Mouse (Mus musculus) cerebellum, adult 11-12 months (tissue): ENCODE data around the gene Arap2.
"Not testable (repeated sequence)": the region's sequence is repeated elsewhere in the genome, so short reads cannot be mapped to it uniquely, and the experiment has no call there.

ENCODE experiments used
- DNase-seq: peaks from one replicate; pipeline ENCODE4 v3.0.0; 2022

The Arap2 gene

DNA sequence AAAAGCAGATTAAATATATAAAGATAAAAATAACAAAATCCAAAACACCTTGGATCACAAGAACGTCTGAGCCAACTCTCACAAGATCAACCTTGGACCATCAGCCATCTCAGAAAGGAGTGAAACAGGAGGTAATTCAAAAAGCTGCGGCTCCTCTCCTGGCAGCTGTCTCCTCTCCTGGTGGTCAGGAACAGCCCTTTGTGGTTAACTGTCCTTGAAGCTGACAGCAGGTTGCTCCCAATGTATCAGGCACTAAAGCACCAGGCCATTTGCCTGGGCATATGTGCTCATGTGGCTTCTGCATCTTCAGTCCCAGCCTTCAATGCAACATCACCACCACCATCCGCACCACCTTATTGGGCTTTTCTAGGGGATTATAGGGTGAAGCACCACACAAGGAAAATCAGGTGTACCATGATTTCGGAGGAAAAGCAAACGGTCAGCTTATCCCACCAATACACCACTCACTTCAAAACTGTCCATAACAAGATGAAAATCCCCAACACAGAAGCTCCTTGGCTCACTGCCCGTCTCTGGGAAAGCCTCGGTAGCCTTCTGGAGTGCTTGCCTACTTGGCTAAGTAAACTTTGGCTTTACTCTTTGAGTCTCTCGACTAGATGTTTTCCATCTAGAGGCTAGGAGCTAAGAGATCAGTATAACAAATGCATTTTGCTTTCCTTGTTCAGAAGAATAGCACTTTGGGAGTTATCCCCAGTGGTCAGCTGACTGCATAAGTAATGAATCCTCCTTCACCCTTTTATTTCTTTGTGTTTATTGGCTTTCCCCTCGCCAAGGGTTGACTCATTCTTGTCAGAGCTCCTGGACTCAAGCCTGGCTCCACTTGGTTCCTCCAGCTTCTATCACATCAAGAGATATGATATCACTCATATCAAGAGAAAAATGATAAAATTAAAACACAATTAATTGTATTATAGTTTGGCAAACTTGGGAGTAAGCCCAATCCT is 26.2 kb downstream of the Arap2 start:
- DNase-seq = peak; percentile 10

DNA sequence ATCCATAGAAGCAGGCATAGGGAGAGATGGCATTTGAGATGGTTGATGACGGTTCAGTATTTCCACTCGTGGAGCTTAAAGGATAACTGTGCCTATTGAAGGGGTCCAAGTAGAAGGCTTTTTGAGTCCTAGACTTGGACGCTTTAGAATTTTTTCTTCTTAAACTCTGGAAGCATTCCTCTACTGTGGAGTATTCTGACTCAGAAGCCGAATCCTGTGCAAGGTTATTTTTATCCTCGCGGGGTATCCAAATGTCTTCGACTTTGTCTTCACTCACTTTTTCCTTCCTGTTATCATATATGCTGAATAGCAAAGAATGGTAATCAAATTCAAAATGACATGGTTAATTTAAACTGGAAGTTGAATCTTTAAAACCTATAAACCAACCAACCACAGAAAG is 35.4 kb downstream of the Arap2 start:
- not testable (repeated sequence) for DNase-seq

DNA sequence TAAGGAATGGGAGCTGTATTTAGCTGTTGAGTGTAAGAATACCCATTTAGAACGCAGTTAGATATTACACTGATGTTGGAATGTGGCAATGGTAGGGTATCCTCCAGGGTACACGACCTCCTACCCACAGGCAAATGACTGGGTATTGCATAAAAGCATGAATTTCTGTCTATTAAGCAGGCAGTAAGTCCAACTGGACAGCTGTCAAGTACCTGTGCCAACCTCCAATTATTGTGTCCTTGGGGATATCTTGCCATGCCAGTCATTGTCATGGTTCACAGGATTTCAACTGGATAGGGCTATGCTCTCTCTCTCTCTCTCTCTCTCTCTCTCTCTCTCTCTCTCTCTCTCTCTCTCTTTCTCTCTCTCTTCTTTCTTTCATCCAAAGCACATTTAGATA is 40.4 kb downstream of the Arap2 start:
- no peak for DNase-seq

DNA sequence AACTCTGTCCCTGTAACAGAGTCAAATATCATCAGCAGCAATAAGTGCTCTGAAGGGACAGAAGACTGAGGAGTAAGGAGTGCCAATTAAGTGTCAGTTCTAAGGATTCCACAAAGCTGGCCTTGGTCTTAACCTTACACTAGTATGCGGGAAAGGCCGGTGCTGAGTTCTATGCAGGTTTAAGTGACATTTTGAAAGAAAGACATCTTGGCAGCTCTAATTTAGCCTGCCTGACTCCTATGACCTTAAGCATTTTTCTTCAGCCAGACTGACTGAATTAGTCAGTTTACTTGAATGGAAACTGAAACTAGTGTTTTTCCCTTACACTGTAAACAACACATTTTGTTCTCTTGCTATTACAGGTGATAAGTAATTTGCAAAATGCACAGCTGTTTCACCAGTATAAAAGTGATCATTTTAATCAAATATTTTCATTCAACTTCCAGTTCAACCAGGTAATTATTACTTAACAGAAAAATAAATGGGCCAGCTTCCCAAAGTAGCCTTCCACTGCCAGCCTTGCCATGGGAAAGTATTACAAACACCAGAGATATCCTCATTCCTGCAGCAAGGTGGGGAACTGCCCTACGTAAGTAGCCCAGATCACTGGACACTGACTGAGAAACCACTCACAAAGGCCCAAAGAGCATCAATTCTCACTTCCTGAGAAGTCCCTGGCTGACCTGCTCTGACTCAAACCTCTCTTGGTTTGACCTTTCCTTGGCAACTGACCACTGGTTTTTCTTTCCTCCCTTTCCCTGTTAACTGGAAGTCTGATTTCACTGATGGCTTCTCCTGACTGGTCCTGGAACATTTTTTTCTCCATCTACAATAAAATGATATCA is 42.5 kb downstream of the Arap2 start:
- no peak for DNase-seq

DNA sequence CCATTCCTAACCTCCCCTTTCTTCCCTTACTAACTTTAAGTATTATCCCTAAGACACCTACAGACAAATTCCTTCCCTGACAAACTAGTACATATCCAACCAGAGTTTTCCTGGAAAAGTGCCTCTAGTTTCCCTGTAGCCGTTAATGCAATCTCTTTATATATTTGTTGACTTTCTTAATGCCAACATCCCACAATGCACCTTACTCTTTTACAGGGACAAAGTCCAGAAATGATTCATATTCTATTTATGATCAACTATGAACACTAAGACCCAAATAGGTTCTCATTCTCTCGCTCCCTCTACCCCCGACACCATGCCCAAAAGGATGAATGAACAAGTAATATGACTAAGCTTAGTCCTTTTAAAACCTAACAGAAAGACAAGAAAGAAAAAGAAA is 49.5 kb downstream of the Arap2 start:
- no peak for DNase-seq

DNA sequence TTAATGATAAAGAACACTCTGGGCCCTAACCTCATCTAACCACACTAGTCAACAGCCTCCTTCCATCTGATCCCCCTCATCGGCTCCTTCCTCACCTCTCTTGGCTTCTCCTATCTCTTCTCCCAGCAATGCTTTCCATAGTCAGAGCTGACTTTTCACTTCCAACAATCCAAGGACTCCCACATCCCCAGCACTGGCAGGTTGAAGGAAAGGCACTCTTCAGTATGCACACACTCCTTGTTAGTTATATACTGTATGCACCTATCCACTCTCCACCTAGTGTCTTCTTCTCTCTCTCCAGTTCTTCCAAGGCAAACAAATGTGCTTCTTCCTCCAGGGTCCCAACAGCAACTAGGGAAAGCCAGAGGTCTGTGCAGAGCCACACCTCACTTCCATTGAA is 50.0 kb downstream of the Arap2 start:
- DNase-seq = no peak

DNA sequence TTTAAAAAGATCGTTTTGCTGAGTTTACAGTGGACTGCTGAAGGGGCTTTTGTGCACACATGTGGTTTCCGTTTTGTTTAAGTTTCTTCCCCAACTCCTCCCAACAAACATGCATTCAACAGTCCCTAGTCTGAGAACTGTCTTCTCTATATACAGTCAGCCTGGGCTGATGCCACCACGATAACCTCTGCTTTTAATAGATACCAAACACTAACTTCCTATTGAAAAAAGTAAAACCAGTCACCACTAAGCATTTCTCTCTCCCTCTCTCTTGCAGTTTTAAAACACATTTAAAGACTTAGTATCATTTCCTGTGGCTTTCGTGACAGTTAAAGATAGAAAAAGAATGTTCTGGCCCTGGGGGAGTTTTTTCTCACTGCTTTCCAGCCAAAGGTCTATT is 50.5 kb downstream of the Arap2 start:
- no peak for DNase-seq

DNA sequence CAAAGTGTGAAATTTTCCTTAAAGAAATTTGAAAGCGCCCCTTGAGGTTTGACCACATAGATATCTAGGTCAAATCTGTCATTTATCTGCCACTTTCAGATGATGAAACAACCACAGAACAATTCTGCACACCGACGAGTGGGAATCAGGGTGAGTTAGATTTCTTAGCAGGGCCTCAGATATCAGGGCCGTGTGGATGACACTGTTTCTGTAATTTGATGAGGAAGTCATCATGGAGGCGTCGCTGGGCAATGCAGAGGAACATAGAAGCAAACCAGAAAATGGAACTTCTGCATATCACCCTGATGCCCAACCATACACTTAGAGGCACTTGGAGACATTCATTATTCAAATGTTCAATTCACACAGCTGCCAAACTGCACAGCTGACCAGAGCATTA is 55.0 kb downstream of the Arap2 start:
- DNase-seq = no peak

DNA sequence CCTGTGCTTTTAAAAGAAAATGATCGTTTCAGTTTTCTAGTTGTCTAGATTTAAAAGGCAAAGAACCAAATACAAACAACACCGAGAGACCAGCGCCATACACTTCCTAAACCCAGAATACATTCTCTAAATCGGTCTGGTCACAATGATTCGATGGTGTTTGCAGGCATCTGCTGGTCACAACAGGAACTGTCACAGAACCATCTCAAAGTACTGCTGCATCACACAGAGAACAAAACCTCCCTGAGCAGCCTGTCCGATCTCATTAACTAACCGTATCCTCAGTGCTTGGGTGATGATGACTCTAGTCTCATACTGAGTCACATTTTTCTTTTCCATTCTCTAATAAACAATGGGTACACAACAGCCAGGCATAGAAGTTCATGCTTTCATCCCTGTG is 59.1 kb downstream of the Arap2 start:
- peak; percentile 4 for DNase-seq

DNA sequence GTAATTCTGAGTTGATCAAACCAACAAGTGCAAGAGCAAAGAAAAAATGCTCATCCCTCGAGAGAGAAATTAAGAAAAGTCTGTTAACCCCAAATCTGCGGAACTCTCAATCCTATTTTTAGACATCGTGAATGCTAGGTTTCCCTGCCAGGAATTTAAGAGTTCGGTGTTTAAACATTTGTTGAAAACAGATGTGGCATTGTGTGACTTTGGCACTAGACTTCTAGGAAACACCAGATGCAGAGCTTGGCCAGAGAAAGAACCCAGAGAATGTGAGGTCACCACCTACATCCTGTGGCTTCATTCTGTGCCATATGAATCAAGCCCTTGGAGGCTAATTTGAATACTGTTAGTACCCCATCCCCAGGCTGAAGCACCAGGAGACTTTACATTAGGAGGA is 76.0 kb downstream of the Arap2 start:
- no peak for DNase-seq

DNA sequence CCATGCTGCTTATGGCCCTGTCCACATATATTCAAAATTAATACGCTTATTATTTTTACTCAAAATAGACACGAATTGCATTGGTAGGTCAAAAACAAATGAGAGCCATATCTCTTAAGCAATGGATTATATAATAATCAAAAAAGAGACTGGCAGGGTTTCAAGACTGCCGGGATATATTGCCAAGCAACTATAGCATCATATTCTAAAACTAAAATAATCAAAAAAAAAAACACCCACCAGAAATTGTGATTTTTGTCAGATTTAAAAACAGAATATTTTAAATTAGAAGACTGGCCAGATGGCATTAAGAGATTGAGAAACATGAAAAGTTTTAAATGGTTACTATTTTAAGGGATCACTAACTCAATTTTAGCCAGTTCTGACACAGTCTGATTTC is 82.2 kb downstream of the Arap2 start:
- DNase-seq = no peak

DNA sequence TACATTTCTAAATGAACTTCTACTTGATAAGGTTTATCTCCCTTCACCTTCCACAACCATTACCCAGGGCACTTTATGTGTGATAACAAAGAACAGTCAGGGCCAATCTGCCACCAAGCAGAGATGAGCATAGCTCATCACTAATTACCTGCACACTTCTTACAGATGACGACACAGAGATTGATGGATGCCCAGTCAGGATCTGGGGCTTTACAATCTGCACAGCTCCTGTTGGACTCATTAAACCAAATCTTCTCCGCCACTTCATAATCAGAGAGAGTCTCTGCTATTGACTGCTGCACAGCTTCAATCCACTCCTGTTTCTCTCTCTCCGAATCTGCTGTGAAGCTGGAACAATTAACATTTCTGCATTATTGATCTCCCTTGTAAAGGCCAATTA is 82.8 kb downstream of the Arap2 start:
- no peak for DNase-seq

DNA sequence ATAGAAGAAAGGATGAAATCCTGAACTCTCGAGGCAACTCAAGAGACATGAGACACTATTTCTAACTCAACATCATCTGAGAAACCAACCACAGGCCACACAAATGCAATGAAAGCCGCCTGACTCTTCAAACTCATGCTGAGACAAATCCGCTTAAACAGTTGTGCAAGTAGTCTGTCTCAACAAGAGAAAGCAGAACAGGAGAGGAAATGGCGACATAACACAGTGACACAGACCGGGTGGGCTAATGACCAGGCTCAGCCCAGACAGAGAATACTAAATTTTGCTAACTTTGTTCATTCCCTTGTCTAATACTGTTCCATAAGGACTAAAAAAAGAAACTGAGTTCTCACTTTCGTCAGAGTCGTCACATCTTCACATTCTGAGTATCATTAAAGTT is 88.6 kb downstream of the Arap2 start:
- no peak for DNase-seq

DNA sequence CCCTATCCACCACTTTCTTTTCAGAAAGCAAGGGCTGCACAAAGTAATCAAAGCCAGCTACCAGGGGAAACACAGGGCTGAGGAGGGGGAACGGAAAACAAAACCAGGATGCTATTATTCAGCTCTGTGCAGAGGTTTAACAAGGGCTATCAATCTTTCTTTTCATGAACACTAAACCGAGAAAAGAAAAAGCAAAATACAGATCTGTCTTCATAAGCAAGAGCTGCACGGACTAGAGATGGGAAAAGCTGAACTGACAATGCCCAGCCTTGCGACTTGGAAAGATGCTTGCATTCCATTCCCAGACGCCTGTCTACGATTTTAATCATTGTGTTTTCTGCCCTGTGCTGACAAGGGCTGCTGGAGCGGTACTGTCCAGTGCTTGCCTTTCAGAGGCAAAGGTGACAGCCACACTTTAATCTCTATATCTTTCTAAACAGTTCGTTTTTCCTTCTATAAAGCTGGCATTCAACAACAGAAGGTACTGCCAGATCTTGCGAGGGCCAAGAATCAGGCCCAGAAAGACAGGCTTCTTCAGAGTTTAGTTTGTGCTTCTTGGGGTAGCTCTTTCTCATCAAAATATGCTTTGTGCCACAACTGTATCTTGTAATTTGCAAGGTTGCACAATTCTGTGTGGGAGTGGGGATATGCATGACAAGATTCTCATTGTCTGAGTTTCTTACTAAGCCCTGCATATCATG is 93.1 kb downstream of the Arap2 start:
- DNase-seq = no peak

DNA sequence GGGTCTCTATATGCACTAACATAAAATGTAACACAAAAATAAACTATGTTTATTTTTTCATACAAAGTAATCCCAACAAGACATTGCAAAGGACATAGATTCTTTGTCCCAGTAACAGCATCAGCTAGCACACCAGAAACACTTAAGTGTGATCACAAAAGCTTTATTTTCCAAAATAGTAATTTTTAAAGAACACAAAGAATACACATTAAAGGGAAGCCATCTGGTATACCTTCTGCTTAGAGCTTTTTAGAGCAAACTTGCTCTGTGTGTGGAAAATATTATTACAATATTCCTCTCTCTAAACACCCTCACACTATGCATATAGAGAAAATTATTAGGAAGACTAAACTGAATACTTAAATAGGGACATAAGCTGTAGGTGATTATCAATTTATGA is 100.6 kb downstream of the Arap2 start:
- DNase-seq = no peak

DNA sequence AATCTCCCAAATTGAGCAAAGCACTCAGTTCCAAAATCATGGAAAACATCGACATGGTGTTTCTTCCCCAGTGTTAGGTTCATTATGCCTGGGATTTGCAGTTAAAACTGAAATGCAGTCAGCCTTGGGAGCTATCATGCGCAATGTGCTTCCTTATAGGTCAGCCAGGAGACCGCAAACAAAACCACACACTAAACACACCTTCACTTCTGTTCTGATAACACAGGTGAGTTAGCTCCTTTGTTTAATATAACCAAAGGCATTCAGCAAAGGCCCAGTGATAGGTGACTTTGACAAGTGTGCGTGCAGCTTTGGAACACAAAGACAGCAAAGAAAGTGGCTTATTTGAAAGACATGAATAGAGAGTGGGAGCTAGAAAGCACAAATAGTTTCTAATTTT is 101.1 kb downstream of the Arap2 start:
- DNase-seq = no peak

DNA sequence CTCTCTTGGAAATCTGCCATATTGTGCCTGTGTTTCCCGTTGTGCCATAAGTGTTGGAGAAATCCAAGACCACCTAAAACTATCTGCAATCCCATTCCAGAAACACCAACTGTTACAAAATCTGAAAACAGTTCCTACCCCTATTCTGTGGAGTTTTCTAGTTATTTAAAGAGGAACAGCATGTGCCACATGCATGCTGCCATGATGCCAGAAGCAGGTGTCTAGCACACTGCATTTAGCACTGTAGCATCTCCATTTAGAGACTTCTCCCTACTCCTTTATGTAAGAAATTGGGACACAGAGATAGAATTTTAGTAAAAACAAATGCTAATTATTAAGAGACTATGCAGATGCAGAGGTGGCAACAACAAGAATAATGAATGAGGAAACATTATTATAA is 102.8 kb downstream of the Arap2 start:
- DNase-seq = no peak

DNA sequence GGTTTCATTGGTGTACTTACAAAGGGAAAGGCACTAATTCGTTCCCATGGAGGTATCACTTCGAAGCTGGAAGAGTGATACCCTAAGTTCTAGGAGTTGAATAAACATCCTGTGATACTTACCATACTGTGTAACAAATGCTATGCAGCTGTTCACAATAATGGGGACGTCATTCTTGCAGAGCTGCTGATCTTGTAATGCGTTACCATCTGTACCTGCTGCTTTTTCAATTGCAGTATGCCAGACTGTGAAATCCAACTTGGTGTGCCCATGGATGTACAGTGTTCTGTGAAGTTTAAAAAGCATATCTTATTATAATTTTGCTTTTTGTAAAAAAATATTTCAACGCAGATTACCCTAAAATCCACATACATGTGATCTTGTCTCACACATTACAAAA is 112.0 kb downstream of the Arap2 start:
- DNase-seq = no peak

DNA sequence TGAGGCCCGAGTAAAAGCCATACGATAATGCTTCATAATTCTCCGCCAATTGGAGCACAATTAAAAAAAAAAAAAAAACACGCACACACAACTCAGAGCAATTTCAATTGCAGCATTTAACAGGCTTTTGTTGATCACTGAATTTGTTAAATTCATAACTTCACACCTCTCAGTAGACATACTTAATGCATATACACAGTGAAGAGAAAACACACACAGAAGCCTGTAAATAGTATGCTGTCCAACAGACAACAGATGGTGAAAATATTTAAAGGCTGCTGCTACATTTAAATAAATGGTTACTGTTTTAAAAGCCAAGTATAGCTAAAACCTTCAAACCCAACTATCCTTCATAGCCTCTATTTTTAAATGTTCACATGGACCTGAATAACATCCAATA is 123.6 kb downstream of the Arap2 start:
- no peak for DNase-seq

DNA sequence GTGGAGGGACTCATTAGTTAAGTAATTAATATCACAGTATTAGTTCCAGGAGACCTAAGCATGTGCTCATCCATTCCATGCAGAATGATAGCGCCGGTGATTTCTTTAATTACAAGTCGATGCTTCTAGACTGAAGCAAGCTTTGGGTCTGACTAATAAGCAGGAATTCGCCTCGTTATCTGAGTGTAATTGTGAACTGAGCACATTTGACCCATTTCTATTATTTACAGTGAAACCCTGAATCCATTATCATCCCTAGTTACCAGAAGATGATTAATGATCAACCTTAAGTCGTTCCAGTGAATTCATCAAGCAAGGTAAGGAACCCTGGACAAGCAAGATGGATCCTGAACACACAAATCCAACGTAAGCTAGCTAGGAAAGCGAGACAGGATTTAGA is 125.5 kb downstream of the Arap2 start:
- DNase-seq = no peak

DNA sequence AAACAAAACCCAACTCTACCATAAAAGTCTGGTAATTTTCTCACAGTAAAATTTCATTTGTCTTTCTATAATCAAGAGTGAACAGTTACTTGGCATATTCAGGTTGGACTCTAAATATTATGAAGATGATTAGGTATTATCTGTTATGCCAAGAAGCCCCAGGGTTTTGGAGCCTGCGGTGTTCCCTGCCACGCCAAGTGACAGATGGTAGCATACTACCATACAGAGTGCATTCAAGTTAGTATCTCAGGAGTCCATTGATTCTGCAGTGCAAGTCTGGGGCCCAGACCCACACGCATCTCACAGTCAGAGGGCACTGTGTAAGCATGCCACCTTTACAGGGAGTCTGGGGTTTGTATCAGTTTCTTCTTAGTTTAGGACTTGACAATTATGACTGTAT is 129.6 kb downstream of the Arap2 start:
- no peak for DNase-seq

DNA sequence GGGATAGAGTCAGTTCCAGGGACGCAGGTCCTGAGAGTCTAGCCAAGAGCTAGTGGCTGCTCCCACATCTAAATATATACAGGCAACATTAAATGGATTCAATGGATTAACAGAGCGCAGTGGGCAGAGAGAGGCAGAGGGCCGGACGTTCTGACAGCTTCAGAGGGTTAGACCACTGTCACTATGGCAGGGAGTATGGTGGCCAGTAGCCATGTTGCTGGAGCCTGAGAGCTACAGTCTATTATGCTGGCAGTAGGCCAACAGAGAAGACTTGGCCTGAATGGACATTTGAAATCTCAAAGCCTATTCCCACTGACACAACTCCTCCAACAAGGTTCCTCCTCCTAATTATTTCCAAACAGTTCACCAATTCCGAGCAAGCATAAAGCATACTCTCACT is 137.1 kb downstream of the Arap2 start:
- no peak for DNase-seq

DNA sequence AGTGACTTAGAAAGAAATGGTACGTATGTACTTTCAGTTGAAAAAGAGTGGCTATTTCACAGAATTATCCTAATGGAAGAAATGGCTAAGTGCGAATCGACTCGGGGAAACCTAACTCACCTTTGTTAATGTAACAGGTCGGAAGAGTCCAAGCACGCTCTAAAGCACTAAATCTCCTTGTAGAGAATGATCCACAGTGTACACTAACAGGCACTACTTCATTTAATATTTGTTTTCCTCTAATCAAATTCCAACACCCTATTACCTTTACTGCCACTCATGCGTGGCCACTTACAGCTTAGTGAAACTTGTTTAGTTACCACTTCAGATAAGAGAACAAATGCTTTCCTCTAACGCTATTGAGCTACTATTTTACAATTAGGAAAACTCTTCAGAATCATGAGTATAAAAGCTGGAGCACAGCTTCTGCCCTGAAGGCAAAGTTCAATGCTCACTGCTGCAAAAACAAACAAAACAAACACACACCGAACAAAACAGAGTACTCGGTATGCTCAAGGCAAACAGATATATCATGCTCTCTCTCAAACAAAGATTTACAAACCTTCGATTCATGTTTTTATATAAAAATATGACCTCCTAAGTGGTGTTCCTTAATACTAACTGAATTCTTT is 143.0 kb downstream of the Arap2 start:
- no peak for DNase-seq
